Mouse (Mus musculus): ENCODE results near the gene H60c. TPM values are rescaled to one million over a fixed set of nuclear protein-coding genes. Genes with fewer than 3 reads are reported as not detected.

H60c gene
- polyA plus RNA-seq, 1 experiment from 2014 or later, result 0.47 TPM

- 54% methylated on average over 5 of the region's 5 CpGs for WGBS
- Histone ChIP-seq H3K36me3 (no peaks in the 10 kb centered on the region), H3K4me2 (no peak overlapping the region), H3K27me3 (no peaks in the 10 kb centered on the region), H3K4me3 (no peak overlapping the region), H3K9me3 (no peaks in the 10 kb centered on the region), H3K4me1 (no peaks in the 10 kb centered on the region), H3K9ac (no peak overlapping the region), H3K27ac (no peak overlapping the region)
- ATAC-seq (ENCODE audit: borderline replicate concordance, extremely low read depth, low FRiP score, low TSS enrichment), result no peak
These were observed 30.8 kb downstream of the H60c start for GRCm38 (mm10) chr10:3236638-3237270.

- ATAC-seq (ENCODE audit: borderline replicate concordance, extremely low read depth, low FRiP score, low TSS enrichment), result no peak
- Histone ChIP-seq H3K27ac (no peak overlapping the region), H3K4me3 (no peak overlapping the region), H3K9me3 (no peaks in the 10 kb centered on the region), H3K4me2 (no peak overlapping the region), H3K9ac (no peak overlapping the region), H3K4me1 (no peaks in the 10 kb centered on the region), H3K36me3 (no peaks in the 10 kb centered on the region), H3K27me3 (no peaks in the 10 kb centered on the region)
- WGBS, result 62% methylated on average over 2 of the region's 2 CpGs
These were observed 39.0 kb downstream of the H60c start for GRCm38 (mm10) chr10:3228447-3229195.

Other genes with a start within 250 kb of the H60c start
- gene Ppp1r14c, start 98.3 kb upstream of the H60c start, polyA plus RNA-seq (2015; fragmentation: Nextera tagmentation; extraction: Ambion mirVana), result 75.9 and 90.0 TPM in 2 replicates

Measured in lung, embryonic 15.5 days (tissue).